Mouse (Mus musculus) heart, adult 2 months (tissue): ENCODE data around the gene Cul1. TPM values are rescaled to one million over a fixed set of nuclear protein-coding genes. Genes with fewer than 3 reads are reported as not detected.

Experiments
- DNase-seq, 2 experiments: peaks; one replicate each; pipeline ENCODE4 v3.0.0; 2021
- H3K27ac ChIP-seq: fragments of 200-600 bp; 2 replicates; pipeline ENCODE4 v1.8.1; 2022
- H3K27me3 ChIP-seq: fragments of 200-500 bp; 2 replicates; pipeline ENCODE4 v1.6.1; 2012; ENCODE audit warnings: mild to moderate bottlenecking, low read length, inconsistent platforms, mixed read lengths; ENCODE audit not compliant: control insufficient read depth, insufficient read depth
- H3K36me3 ChIP-seq: fragments of 200-500 bp; 2 replicates; pipeline ENCODE4 v1.6.1; 2012; ENCODE audit warnings: low read length, inconsistent platforms; ENCODE audit not compliant: control insufficient read depth, insufficient read depth
- H3K4me1 ChIP-seq: fragments of 200-500 bp; 2 replicates; pipeline ENCODE4 v1.6.1; 2011; ENCODE audit warnings: low read length; ENCODE audit not compliant: control insufficient read depth, insufficient read depth
- H3K4me3 ChIP-seq: fragments of 200-600 bp; 2 replicates; pipeline ENCODE4 v1.8.1; 2022
- H3K79me2 ChIP-seq: fragments of 200-500 bp; replicated peaks from 2 replicates; pipeline ENCODE4 v1.6.1; 2012; ENCODE audit warnings: mild to moderate bottlenecking, inconsistent platforms, low read length, moderate library complexity, mixed read lengths; ENCODE audit not compliant: control insufficient read depth, insufficient read depth
- H3K9ac ChIP-seq: fragments of 200-500 bp; 2 replicates; pipeline ENCODE4 v1.6.1; 2012; ENCODE audit warnings: low read depth, mild to moderate bottlenecking, control low read depth, inconsistent platforms, low read length, mixed read lengths
- CTCF ChIP-seq: fragments of 200-600 bp; IDR thresholded peaks from 2 replicates; pipeline ENCODE4 v1.8.1; 2022; ENCODE audit warnings: antibody characterized with exemption, mild to moderate bottlenecking, moderate library complexity
- EP300 ChIP-seq: fragments of 200-500 bp; IDR thresholded peaks from 2 replicates; pipeline ENCODE4 v1.6.1; 2011; ENCODE audit warnings: low read depth, low read length, control low read depth; ENCODE audit not compliant: insufficient read depth
- POLR2A ChIP-seq: fragments of 200-500 bp; IDR thresholded peaks from 2 replicates; pipeline ENCODE4 v1.6.1; 2011; ENCODE audit warnings: mild to moderate bottlenecking, low read depth, low read length, control low read depth; ENCODE audit not compliant: insufficient read depth
- WGBS: fragments of 180-500 bp; shearing (Covaris S2); methylation state at CpG from one replicate; pipeline ENCODE4 v1.1.7; 2018; 5-methylcytosine and 5-hydroxymethylcytosine counted together
- intact Hi-C: fragments of 180-260 bp; cut with DNase I; formaldehyde crosslinking; loops from one replicate; pipeline ENCODE4 v1.15.1; 2025
- polyA plus RNA-seq: library from polyadenylated mRNA; depleted of rRNA; stranded (reverse); fragments of >200 nt; gene quantifications from 2 replicates; pipeline ENCODE4 v1.2.3, GENCODE M21; 2012
- total RNA-seq, 2 experiments: library from RNA; stranded (reverse); gene quantifications; 2 replicates each; pipeline ENCODE4 v1.2.3; 2021

Gene Cul1
- total and polyA plus RNA-seq, 3 experiments = 22.7 to 68.6 (median 60.0) TPM

DNA sequence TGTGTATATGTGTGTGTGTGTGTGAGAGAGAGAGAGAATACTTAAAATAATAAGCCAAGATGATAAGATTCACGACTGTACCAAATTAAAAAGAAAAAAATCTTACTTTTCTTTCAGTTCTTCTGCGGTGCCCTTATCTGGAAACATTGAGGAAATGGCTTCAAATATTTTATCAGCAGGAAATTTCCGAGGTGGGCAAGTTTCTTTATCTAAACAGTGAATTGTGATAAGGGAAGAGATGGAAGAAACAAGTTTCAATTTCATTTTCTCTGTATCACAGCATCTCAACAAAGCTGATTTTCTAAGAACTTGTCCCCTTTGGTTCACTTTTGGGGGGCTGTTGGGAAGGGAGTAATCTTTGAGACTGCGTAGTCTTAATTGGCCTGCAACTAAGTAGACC lies 99.1 kb downstream of the Cul1 start:
- intact Hi-C loops = no loop called here
- Histone ChIP-seq H3K36me3 (no peaks in the 10 kb centered on the region; the same call in none of the 2 replicates), H3K9ac (no peak overlapping the region), H3K27me3 (no peaks in the 10 kb centered on the region), H3K4me3 (no peak overlapping the region), H3K79me2 (no peaks in the 10 kb centered on the region), H3K27ac (no peak overlapping the region), H3K4me1 (no peaks in the 10 kb centered on the region)
- TF ChIP-seq POLR2A = no peak
- no peak for TF ChIP-seq EP300
- no peak for TF ChIP-seq CTCF
- WGBS = 63% methylated on average over 4 of the region's 4 CpGs
- DNase-seq = no peak

DNA sequence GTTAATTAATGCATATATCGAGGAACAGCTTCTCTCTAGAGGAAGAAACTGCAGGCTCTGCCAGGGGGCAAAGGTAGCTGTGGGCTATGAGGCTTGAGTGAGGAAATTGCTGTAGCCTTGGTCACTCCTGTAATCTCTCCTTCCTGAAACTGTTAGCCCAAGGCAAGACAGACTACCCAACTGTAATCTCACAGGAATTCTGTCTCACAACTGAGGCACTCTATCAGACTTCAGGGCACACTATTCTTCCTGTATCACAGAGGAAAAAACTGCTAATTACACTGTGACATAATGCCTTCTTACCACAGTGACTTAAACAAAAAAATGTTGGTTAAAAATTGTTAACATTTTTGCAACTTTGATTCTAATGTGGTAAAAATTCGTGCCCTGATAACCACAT lies 106.1 kb downstream of the Cul1 start:
- Histone ChIP-seq H3K79me2 (no peaks in the 10 kb centered on the region), H3K27me3 (no peaks in the 10 kb centered on the region), H3K4me3 (no peak overlapping the region), H3K36me3 (no peaks in the 10 kb centered on the region), H3K9ac (no peak overlapping the region), H3K4me1 (no peaks in the 10 kb centered on the region), H3K27ac (no peak overlapping the region)
- intact Hi-C loops = no loop called here
- TF ChIP-seq EP300 = no peak
- TF ChIP-seq POLR2A = no peak
- no peak for TF ChIP-seq CTCF
- DNase-seq = no peak
- 84% methylated on average over 2 of the region's 2 CpGs for WGBS

DNA sequence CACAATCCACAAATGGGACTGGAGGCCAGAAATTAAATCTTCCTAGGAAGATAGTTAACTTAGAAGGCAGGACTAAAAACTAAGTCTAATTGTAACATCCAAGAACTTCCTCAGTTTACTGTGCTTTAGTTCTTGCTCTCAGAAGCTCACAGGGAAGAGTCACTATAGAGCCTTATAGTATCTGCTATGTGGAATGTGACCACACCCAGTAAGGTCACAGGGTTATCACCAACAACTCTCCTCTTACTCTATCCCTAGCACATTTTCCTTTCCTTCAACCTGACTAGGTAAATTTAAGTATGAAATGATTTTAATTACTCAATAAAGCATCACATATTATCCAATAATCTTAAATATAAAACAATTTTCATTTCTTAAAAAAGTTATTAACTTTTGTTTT lies 107.2 kb downstream of the Cul1 start:
- TF ChIP-seq EP300 = no peak
- no peak for TF ChIP-seq CTCF
- no peak for TF ChIP-seq POLR2A
- no peak for DNase-seq
- Histone ChIP-seq H3K27ac (no peak overlapping the region), H3K79me2 (no peaks in the 10 kb centered on the region), H3K4me1 (no peaks in the 10 kb centered on the region), H3K9ac (no peak overlapping the region), H3K36me3 (no peaks in the 10 kb centered on the region), H3K4me3 (no peak overlapping the region), H3K27me3 (no peaks in the 10 kb centered on the region)
- intact Hi-C loops = no loop called here

DNA sequence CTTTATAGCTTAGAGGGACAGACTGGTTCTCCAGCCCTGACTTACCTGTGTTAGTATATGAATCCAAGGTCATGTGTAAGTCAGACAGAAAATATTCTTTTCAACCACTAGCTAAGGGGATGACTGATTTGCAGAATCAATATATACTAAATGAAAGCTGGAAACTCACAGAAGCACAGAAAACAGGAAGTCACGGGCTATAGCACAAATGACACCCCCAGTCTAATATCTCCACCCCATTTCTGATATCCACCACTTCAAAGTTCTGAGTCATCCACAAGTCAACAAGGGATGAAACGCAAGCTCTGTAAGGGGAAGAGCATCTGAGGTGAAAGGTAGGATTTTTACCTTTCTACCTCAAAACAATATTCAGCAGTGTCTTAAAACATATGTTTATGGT lies 107.6 kb downstream of the Cul1 start:
- no peak overlapping the region for H3K4me3 ChIP-seq
- no peaks in the 10 kb centered on the region for H3K36me3 ChIP-seq
- no peaks in the 10 kb centered on the region for H3K79me2 ChIP-seq
- 67% methylated on average over 2 of the region's 2 CpGs for WGBS
- DNase-seq = no peak
- no peaks in the 10 kb centered on the region for H3K4me1 ChIP-seq
- no peaks in the 10 kb centered on the region for H3K27me3 ChIP-seq
- no peak overlapping the region for H3K9ac ChIP-seq
- no peak overlapping the region for H3K27ac ChIP-seq
- no peak for TF ChIP-seq EP300
- no peak for TF ChIP-seq POLR2A
- intact Hi-C loops = no loop called here

DNA sequence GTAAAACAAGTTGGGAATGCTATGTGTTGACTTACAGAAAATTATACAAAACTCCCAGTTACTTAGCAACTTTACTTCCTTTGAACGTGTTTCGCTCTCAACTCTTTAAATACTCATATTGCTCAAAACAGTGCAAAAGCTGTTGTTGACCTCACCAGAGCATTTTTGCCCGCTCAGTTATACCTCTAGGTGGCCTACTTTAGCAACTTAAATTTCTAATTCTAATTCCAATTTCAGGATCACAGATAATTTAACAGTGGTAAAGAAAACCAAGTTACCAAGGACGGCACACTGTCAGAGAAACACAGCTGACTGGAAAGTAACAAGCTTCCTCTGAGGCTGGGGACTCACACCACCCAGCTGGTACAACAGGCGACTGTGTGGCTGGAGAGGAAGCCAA lies 108.2 kb downstream of the Cul1 start:
- no peak overlapping the region for H3K27ac ChIP-seq
- no peaks in the 10 kb centered on the region for H3K27me3 ChIP-seq
- intact Hi-C loops = no loop called here
- H3K36me3 ChIP-seq = no peaks in the 10 kb centered on the region
- DNase-seq = no peak
- H3K4me3 ChIP-seq = no peak overlapping the region
- TF ChIP-seq CTCF (peak; percentile 62), POLR2A (no peak), EP300 (no peak)
- WGBS = 75% methylated on average over 5 of the region's 5 CpGs
- no peaks in the 10 kb centered on the region for H3K4me1 ChIP-seq
- no peak overlapping the region for H3K9ac ChIP-seq
- H3K79me2 ChIP-seq = no peaks in the 10 kb centered on the region

DNA sequence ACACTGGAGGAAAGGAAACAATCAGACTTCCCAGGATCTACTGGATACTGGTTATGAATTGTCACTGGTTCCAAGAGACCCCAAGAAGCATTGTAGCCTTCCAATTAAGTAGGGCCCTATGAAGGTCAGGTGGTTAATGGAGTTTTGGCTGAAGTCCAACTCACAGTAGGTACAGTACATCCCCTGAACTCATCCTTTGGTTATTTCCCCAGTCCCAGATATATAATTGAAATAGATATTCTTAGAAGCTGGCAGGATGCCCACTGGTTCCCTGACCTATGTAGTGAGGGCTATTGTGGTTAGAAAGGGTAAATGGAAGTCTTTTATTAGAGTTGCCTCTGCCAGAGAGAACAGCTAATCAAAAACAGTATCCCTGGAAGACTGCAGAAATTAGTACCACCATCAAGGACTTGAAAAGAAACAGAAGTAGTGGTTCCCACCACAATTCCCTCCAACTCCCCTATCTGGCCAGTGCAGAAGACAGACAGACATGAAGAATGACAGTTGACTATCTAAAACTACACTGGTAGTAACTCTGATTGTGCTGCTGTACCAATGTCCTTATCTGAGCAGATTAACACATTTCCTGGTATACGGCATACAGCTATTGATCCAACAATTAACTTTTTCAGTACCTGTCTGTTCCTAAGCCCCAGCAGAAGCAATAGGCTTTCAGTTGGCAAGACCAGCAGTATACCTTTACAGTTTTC lies 112.3 kb downstream of the Cul1 start:
- no peak overlapping the region for H3K4me3 ChIP-seq
- no peak for DNase-seq
- 68% methylated on average over 1 of the region's 1 CpGs for whole genome bisulfite sequencing
- H3K36me3 ChIP-seq = no peaks in the 10 kb centered on the region
- H3K79me2 ChIP-seq = no peaks in the 10 kb centered on the region
- no peak overlapping the region for H3K27ac ChIP-seq
- no peak overlapping the region for H3K9ac ChIP-seq
- H3K27me3 ChIP-seq = no peaks in the 10 kb centered on the region
- no peaks in the 10 kb centered on the region for H3K4me1 ChIP-seq
- no peak for TF ChIP-seq CTCF
- TF ChIP-seq EP300 = no peak
- TF ChIP-seq POLR2A = no peak
- intact Hi-C loops = no loop called here
